Comparison of ENCODE assay signal across 24 mouse cellular contexts in genomic region chr2:130843623-130844022, GRCm38 (mm10).
DNase-seq lines count a peak whose midpoint lies in the region; ATAC-seq and TF ChIP-seq lines count a peak whose summit lies in the region.
"Had no signal": no experiment of that assay in that cellular context is flagged by ENCODE, and none has a peak within 500 bp of the region (broad histone marks: within the 10 kb centered on the region; RNA-seq: fewer than 3 reads in every experiment).

No protein-coding gene starts in this region.

- intact Hi-C loops in heart, adult 2 months (cut with DNase I), result no loop called here
- intact Hi-C loops in heart, postnatal 36 days (cut with DNase I), result no loop called here
- intact Hi-C loops in heart, postnatal 10 days (cut with DNase I), result loop anchor here (5.0 kb wide), 1 partner anchor 64 kb away; the partner anchor contains the start of genes 4930402H24Rik and Atrn
- intact Hi-C loops in gastrocnemius, adult 2 months (cut with DNase I), result no loop called here

- peak overlapping the region; percentile 18; the same call in 1 of the 2 replicates for H3K27ac ChIP-seq in heart, adult 2 months
- H3K27ac ChIP-seq in heart, embryonic 12.5 days (ENCODE audit: poor library complexity, severe bottlenecking), result peak overlapping the region; percentile 74
- H3K27ac ChIP-seq in testis, adult 2 months (ENCODE audit: control insufficient read depth, insufficient read depth, low read depth, low read length), result no peak overlapping the region
- H3K27ac ChIP-seq in gastrocnemius, adult 2 months, result no peak overlapping the region
- H3K27ac ChIP-seq: forebrain, embryonic 10.5 days; forebrain, embryonic 13.5 days; hindbrain, embryonic 10.5 days; hindbrain, embryonic 13.5 days; intestine, embryonic 15.5 days had no signal

- no peak overlapping the region for H3K4me3 ChIP-seq in heart, adult 2 months
- H3K4me3 ChIP-seq in heart, embryonic 12.5 days, result no peak overlapping the region
- peak overlapping the region; percentile 58; the same call in 1 of the 2 replicates for H3K4me3 ChIP-seq in testis, adult 2 months (ENCODE audit: control insufficient read depth, low read depth, low read length)
- H3K4me3 ChIP-seq in gastrocnemius, adult 2 months, result no peak overlapping the region
- H3K4me3 ChIP-seq: forebrain, embryonic 10.5 days; forebrain, embryonic 13.5 days; hindbrain, embryonic 10.5 days; hindbrain, embryonic 13.5 days; intestine, embryonic 15.5 days had no signal

- 0 out of 2 replicates have a peak, but pooled peaks have one; percentile 48 for TF ChIP-seq EP300 in heart, adult 2 months (IDR thresholded peaks at IDR 0.05; ENCODE audit: insufficient read depth, low read depth, low read length)

- no peaks in the 10 kb centered on the region; the same call in 1 of the 2 replicates for H3K4me1 ChIP-seq in heart, adult 2 months (ENCODE audit: control insufficient read depth, insufficient read depth, low read length)
- peaks cover 26% of the 10 kb centered on the region for H3K4me1 ChIP-seq in heart, embryonic 12.5 days (replicated peaks)
- peaks cover 3% of the 10 kb centered on the region for H3K4me1 ChIP-seq in testis, adult 2 months (ENCODE audit: control insufficient read depth, insufficient read depth, low read length)

- no peaks in the 10 kb centered on the region for H3K27me3 ChIP-seq in heart, adult 2 months (ENCODE audit: control insufficient read depth, insufficient read depth, low read length)
- H3K27me3 ChIP-seq in heart, embryonic 12.5 days (replicated peaks), result no peaks in the 10 kb centered on the region
- H3K27me3 ChIP-seq in testis, adult 2 months (ENCODE audit: control insufficient read depth, insufficient read depth, low read length), result no peaks in the 10 kb centered on the region
- H3K27me3 ChIP-seq: hindbrain, embryonic 13.5 days; intestine, embryonic 15.5 days had no signal

- 38% methylated on average over 2 of the region's 2 CpGs for WGBS in heart, adult 2 months
- WGBS in heart, embryonic 12.5 days, result 4% methylated on average over 2 of the region's 2 CpGs

- TF ChIP-seq CTCF in heart, adult 2 months (IDR thresholded peaks at IDR 0.05), result no peak
- TF ChIP-seq CTCF in testis, adult 2 months (IDR thresholded peaks at IDR 0.05; ENCODE audit: control insufficient read depth, insufficient read depth, insufficient replicate concordance, low read depth, low read length), result no peak
- TF ChIP-seq CTCF in gastrocnemius, adult 2 months (IDR thresholded peaks at IDR 0.05), result no peak

- 0 out of 2 replicates have a peak overlapping the region, but pooled peaks have one; percentile 4 for H3K4me2 ChIP-seq in heart, embryonic 12.5 days
- H3K4me2 ChIP-seq: forebrain, embryonic 13.5 days; hindbrain, embryonic 13.5 days; intestine, embryonic 15.5 days had no signal

- peaks cover 2% of the 10 kb centered on the region; the same call in 1 of the 2 replicates for H3K36me3 ChIP-seq in heart, adult 2 months (ENCODE audit: control insufficient read depth, insufficient read depth, low read length)
- no peaks in the 10 kb centered on the region for H3K36me3 ChIP-seq in heart, embryonic 12.5 days
- H3K36me3 ChIP-seq in testis, adult 2 months (ENCODE audit: control insufficient read depth, insufficient read depth, low read length), result no peaks in the 10 kb centered on the region
- H3K36me3 ChIP-seq: forebrain, embryonic 10.5 days; hindbrain, embryonic 10.5 days; hindbrain, embryonic 13.5 days; intestine, embryonic 15.5 days had no signal

- no peak overlapping the region for H3K9ac ChIP-seq in heart, adult 2 months (ENCODE audit: low read depth, low read length)
- H3K9ac ChIP-seq in heart, embryonic 12.5 days, result no peak overlapping the region
- H3K9ac ChIP-seq: forebrain, embryonic 13.5 days; hindbrain, embryonic 13.5 days; intestine, embryonic 15.5 days had no signal

- no peaks in the 10 kb centered on the region for H3K79me2 ChIP-seq in heart, adult 2 months (replicated peaks; ENCODE audit: control insufficient read depth, insufficient read depth, low read length)

- H3K9me3 ChIP-seq in heart, embryonic 12.5 days (replicated peaks), result no peaks in the 10 kb centered on the region
- H3K9me3 ChIP-seq: forebrain, embryonic 10.5 days; forebrain, embryonic 13.5 days; hindbrain, embryonic 10.5 days; hindbrain, embryonic 13.5 days; intestine, embryonic 15.5 days had no signal

- no peak for ATAC-seq in heart, embryonic 12.5 days (ENCODE audit: insufficient number of reproducible peaks, low FRiP score)
- ATAC-seq: activated CD4-positive, CD25-positive, alpha-beta regulatory T cell, adult 4 months; forebrain, embryonic 13.5 days; forebrain, embryonic 16.5 days; hindbrain, embryonic 16.5 days; intestine, embryonic 15.5 days had no signal

- no peak for TF ChIP-seq POLR2A in heart, adult 2 months (IDR thresholded peaks at IDR 0.05; ENCODE audit: insufficient read depth, low read depth, low read length)
- no peak for TF ChIP-seq POLR2A in testis, adult 2 months (IDR thresholded peaks at IDR 0.05; ENCODE audit: control insufficient read depth, low read depth, low read length)

- peak in 1 of 2 experiments; percentile 32 for DNase-seq in heart, adult 2 months
- DNase-seq in heart, postnatal 36 days, result no peak
- no peak for DNase-seq in heart, postnatal 10 days
- DNase-seq in testis, postnatal 10 days (ENCODE audit: low spot score), result no peak
- no peak for DNase-seq in ovary, postnatal 10 days (ENCODE audit: low spot score)
- DNase-seq in gastrocnemius, adult 2 months, result no peak
- DNase-seq: adrenal gland, adult 8-10 months; adrenal gland, postnatal 25 days; cerebellum, adult 11-12 months; cerebellum, adult 8-10 months; cerebellum, postnatal 14 days; gastrocnemius, postnatal 14 days; kidney, adult 11 months; kidney, adult 8-10 months had no signal

Comparison
In these comparisons a context has a peak if more than half of its experiments do, and no peak if none do; other contexts are left out.
1. H3K27ac ChIP-seq: peak in heart, adult 2 months (single experiment) and heart, embryonic 12.5 days (single experiment); none in testis, adult 2 months (single experiment) and gastrocnemius, adult 2 months (single experiment).